Mouse (Mus musculus) hindbrain, embryonic 11.5 days (tissue): ENCODE data around the gene Pabpn1l. TPM values are rescaled to one million over a fixed set of nuclear protein-coding genes. Genes with fewer than 3 reads are reported as not detected.
"Not testable (repeated sequence)": the region's sequence is repeated elsewhere in the genome, so short reads cannot be mapped to it uniquely, and the experiment has no call there.

Experiments
- ATAC-seq: fragments of 200-750 bp; cut with Nextera tagmentation; 2 replicates; pipeline ENCODE4 v1.8.0; 2017; ENCODE audit warnings: mild to moderate bottlenecking, moderate TSS enrichment, moderate library complexity; ENCODE audit not compliant: low FRiP score
- DNase-seq: peaks from one replicate; pipeline ENCODE4 v3.0.0-alpha.2; 2015; ENCODE audit warnings: low spot score
- H3K27ac ChIP-seq: fragments of 300-500 bp; sonication (generic); 2 replicates; pipeline ENCODE4 v1.5.1; 2014; ENCODE audit warnings: mild to moderate bottlenecking, low read depth, low read length
- H3K27me3 ChIP-seq: fragments of 300-500 bp; sonication (generic); 2 replicates; pipeline ENCODE4 v1.6.1; 2014; ENCODE audit warnings: mild to moderate bottlenecking, low read length, moderate library complexity, mixed read lengths; ENCODE audit not compliant: control insufficient read depth, insufficient read depth
- H3K36me3 ChIP-seq: fragments of 300-500 bp; sonication (generic); 2 replicates; pipeline ENCODE4 v1.6.1; 2014; ENCODE audit warnings: mild to moderate bottlenecking, low read length, moderate library complexity, mixed read lengths; ENCODE audit not compliant: control insufficient read depth, insufficient read depth
- H3K4me1 ChIP-seq: fragments of 300-500 bp; sonication (generic); replicated peaks from 2 replicates; pipeline ENCODE4 v1.6.1; 2014; ENCODE audit warnings: low read length, mixed read lengths; ENCODE audit not compliant: control insufficient read depth, insufficient read depth
- H3K4me2 ChIP-seq: fragments of 300-500 bp; sonication (generic); replicated peaks from 2 replicates; pipeline ENCODE4 v1.6.1; 2014; ENCODE audit warnings: mild to moderate bottlenecking, low read depth, low read length
- H3K4me3 ChIP-seq: fragments of 300-500 bp; sonication (generic); 2 replicates; pipeline ENCODE4 v1.5.1; 2014; ENCODE audit warnings: low read depth, low read length
- H3K9ac ChIP-seq: fragments of 300-500 bp; sonication (generic); 2 replicates; pipeline ENCODE4 v1.6.1; 2014; ENCODE audit warnings: low read depth, low read length
- H3K9me3 ChIP-seq: fragments of 300-500 bp; sonication (generic); 2 replicates; pipeline ENCODE4 v1.6.1; 2016; ENCODE audit warnings: low read length; ENCODE audit not compliant: control insufficient read depth
- WGBS: fragments of 180-500 bp; shearing (Covaris S2); extraction: QIAGEN DNeasy Blood & Tissue Kit; methylation state at CpG from one replicate; pipeline ENCODE4 v1.1.7; 2014; 5-methylcytosine and 5-hydroxymethylcytosine counted together
- polyA plus RNA-seq: library from polyadenylated mRNA; unstranded; fragments of >200 nt; fragmentation: Nextera tagmentation; extraction: Ambion mirVana; gene quantifications from 2 replicates; pipeline ENCODE4 v1.2.1, GENCODE M21; 2014

Gene Pabpn1l
- polyA plus RNA-seq, 1 experiment from 2014 or later, result not detected

DNA sequence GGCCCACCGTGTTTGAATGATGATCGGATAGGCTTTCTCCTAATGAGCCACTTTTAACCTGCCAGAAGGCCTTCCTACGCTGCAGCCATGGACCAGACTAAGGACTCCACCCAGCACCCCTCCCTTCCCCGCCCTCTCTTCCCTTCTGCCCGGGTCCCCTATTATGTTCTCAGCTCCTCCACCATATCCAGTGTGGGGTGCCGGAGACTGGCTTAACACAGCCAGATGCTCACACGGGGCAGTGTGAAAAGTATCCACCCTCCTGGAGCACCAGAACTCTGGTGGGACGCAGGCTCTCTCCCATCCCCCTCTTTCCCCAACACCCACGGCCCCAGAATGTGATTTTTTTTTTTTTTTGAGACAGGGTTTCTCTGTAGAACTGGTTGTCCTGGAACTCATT is 49.0 kb downstream of the Pabpn1l start:
- ATAC-seq (no peak), DNase-seq (no peak)
- Histone ChIP-seq H3K4me2 (no peak overlapping the region), H3K9me3 (no peaks in the 10 kb centered on the region), H3K27ac (no peak overlapping the region), H3K4me3 (no peak overlapping the region), H3K4me1 (peaks cover 15% of the 10 kb centered on the region), H3K36me3 (peaks cover 14% of the 10 kb centered on the region), H3K27me3 (no peaks in the 10 kb centered on the region), H3K9ac (no peak overlapping the region)
- 56% methylated on average over 9 of the region's 9 CpGs for WGBS

DNA sequence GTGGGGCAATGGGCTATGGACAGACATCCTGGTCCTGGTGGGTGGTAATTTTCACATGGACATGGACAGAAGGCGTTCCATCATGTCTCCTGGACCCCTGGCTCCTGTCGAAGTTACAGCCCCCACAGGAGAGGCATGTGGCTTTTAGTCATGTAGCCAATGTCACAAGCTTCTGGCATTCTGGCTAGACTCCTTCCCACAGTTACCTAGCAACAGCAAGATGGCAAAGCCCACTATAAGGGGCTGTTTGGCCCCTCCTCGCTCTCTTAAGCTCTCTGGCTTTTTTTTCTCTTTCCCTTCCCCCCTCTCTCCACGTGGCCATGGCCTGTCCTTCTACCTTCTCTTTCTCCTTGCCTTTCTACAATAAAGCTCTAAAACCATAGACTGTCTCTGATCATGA is 49.4 kb downstream of the Pabpn1l start:
- not testable (repeated sequence) for H3K9ac ChIP-seq, H3K4me2 ChIP-seq, DNase-seq, H3K27ac ChIP-seq, H3K9me3 ChIP-seq, H3K27me3 ChIP-seq, H3K4me3 ChIP-seq, ATAC-seq
- peaks cover 14% of the 10 kb centered on the region for H3K36me3 ChIP-seq
- H3K4me1 ChIP-seq, result peaks cover 15% of the 10 kb centered on the region
- 40% methylated on average over 4 of the region's 4 CpGs for WGBS

DNA sequence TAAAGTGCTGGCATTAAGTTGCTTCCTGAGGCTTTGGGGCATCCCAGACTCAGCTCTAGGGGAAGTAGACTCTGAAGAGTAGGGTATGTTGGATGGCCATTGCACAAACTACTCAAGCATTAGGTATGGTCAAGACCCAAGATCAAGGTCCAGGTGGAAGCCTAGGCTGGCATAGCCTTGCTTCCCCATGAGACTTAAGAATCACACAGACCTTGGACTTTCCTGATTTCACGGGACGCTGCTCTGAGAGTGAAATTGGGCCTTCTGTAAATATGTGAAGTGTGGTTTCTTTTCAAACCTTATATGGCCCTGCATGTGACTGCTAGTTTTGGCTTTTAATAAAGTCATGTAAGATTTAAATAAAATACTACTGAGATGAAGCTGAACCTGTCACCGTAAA is 49.8 kb downstream of the Pabpn1l start:
- Histone ChIP-seq H3K27me3 (no peaks in the 10 kb centered on the region), H3K4me1 (peaks cover 15% of the 10 kb centered on the region), H3K9me3 (no peaks in the 10 kb centered on the region), H3K4me2 (no peak overlapping the region), H3K27ac (no peak overlapping the region), H3K4me3 (no peak overlapping the region), H3K9ac (no peak overlapping the region), H3K36me3 (peaks cover 14% of the 10 kb centered on the region)
- ATAC-seq, result no peak
- WGBS, result 92% methylated on average over 3 of the region's 3 CpGs
- no peak for DNase-seq

DNA sequence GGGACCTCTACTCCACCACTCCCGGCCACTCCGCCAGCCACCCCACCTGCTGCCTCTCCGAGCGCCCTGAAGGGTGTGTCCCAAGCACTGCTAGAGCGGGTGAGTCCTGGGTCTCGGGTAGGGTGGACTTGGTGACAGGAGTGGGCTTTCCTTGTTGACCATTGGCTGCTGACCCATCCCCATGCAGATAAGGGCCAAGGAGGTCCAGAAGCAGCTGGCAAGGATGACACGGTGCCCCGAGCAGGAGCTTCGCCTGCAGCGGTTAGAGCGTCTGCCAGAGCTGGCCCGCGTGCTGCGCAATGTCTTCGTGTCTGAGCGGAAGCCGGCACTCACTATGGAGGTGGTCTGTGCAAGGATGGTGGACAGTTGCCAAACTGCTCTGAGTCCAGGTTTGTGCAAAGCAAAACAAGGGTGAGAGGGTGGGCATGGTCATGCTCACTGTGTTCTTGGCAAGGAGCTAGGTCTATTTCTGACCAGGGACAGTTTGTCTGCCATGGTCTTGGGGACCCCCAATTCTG is 50.7 kb downstream of the Pabpn1l start:
- H3K4me2 ChIP-seq, result no peak overlapping the region
- 96% methylated on average over 17 of the region's 17 CpGs for WGBS
- ATAC-seq, result no peak
- no peak overlapping the region for H3K27ac ChIP-seq
- H3K9ac ChIP-seq, result no peak overlapping the region
- peaks cover 14% of the 10 kb centered on the region for H3K36me3 ChIP-seq
- H3K4me3 ChIP-seq, result no peak overlapping the region
- no peaks in the 10 kb centered on the region for H3K27me3 ChIP-seq
- H3K4me1 ChIP-seq, result peaks cover 19% of the 10 kb centered on the region
- no peak for DNase-seq
- no peaks in the 10 kb centered on the region for H3K9me3 ChIP-seq

DNA sequence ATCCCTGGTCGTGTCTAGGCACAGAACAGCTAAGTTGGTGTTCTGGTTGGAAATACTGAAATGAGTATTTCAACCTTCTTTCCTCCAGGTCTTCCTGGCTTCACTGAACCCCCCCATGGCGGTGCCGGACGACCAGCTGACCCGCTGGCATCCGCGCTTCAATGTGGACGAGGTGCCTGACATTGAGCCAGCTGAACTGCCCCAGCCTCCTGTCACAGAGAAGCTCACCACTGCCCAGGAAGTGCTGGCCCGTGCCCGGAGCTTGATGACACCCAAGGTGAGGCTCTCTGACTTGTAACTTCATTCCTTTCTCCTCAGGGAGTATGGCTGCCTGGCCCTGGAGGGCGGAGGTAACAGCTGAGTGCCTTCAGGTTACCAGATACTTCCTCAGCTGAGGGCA is 51.4 kb downstream of the Pabpn1l start:
- 91% methylated on average over 11 of the region's 11 CpGs for WGBS
- H3K4me1 ChIP-seq, result peaks cover 22% of the 10 kb centered on the region

DNA sequence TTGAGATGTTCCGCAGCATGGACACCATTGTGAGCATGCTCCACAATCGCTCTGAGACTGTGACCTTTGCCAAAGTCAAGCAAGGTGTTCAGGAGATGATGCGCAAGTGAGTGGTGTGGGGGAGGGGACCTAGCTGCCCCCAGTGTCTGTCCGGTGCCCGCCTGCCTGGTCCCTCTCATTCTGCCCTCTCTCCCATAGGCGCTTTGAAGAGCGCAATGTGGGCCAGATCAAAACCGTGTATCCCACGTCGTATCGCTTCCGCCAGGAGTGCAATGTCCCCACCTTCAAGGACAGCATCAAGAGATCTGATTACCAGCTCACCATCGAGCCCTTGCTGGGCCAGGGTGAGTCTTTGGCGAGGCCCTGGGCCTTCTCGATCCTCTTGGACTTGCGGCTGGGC is 52.5 kb downstream of the Pabpn1l start:
- H3K27ac ChIP-seq, result no peak overlapping the region
- ATAC-seq (no peak), DNase-seq (no peak)
- peaks cover 14% of the 10 kb centered on the region for H3K36me3 ChIP-seq
- WGBS, result 96% methylated on average over 16 of the region's 16 CpGs
- H3K9ac ChIP-seq, result no peak overlapping the region
- H3K4me1 ChIP-seq, result peaks cover 17% of the 10 kb centered on the region
- no peak overlapping the region for H3K4me2 ChIP-seq
- no peaks in the 10 kb centered on the region for H3K27me3 ChIP-seq
- H3K9me3 ChIP-seq, result no peaks in the 10 kb centered on the region
- H3K4me3 ChIP-seq, result no peak overlapping the region

More for the DNA sequence above, 51.4 kb downstream of the Pabpn1l start:
- Histone ChIP-seq H3K9ac (no peak overlapping the region), H3K9me3 (no peaks in the 10 kb centered on the region), H3K4me3 (no peak overlapping the region), H3K27ac (no peak overlapping the region), H3K27me3 (no peaks in the 10 kb centered on the region), H3K4me2 (no peak overlapping the region), H3K36me3 (peaks cover 14% of the 10 kb centered on the region)
- ATAC-seq (no peak), DNase-seq (no peak)

Other genes starting within 250 kb of the Pabpn1l start
- 38.4 and 38.6 TPM in 2 replicates for gene Zc3h18, start 246.1 kb downstream of the Pabpn1l start, polyA plus RNA-seq
- not detected in 2 replicates for gene Il17c, start 200.7 kb downstream of the Pabpn1l start, polyA plus RNA-seq
- 52.7 and 53.4 TPM in 2 replicates for gene Cyba, start 189.8 kb downstream of the Pabpn1l start, polyA plus RNA-seq
- gene Mvd, start 179.3 kb downstream of the Pabpn1l start, polyA plus RNA-seq, result 46.3 and 49.2 TPM in 2 replicates
- not detected in 2 replicates for gene Snai3, start 162.0 kb downstream of the Pabpn1l start, polyA plus RNA-seq
- gene Rnf166, start 146.7 kb downstream of the Pabpn1l start, polyA plus RNA-seq, result 24.2 and 27.6 TPM in 2 replicates
- gene Ctu2, start 146.6 kb downstream of the Pabpn1l start, polyA plus RNA-seq, result 65.6 and 67.5 TPM in 2 replicates
- 5.2 and 5.3 TPM in 2 replicates for gene Piezo1, start 71.4 kb downstream of the Pabpn1l start, polyA plus RNA-seq
- gene Cdt1, start 54.7 kb downstream of the Pabpn1l start, polyA plus RNA-seq, result 19.8 and 21.3 TPM in 2 replicates
- 194 and 206 TPM in 2 replicates for gene Aprt, start 45.8 kb downstream of the Pabpn1l start, polyA plus RNA-seq
- 4.7 and 6.2 TPM in 2 replicates for gene Galns, start 11.3 kb downstream of the Pabpn1l start, polyA plus RNA-seq
- 48.3 and 60.2 TPM in 2 replicates for gene Trappc2l, start 11.1 kb downstream of the Pabpn1l start, polyA plus RNA-seq
- 7.3 and 8.9 TPM in 2 replicates for gene Cbfa2t3, start 76.4 kb upstream of the Pabpn1l start, polyA plus RNA-seq
- gene Acsf3, start 152.7 kb upstream of the Pabpn1l start, polyA plus RNA-seq, result 11.5 and 15.4 TPM in 2 replicates
- 0.86 and 1.7 TPM in 2 replicates for gene Cdh15, start 225.2 kb upstream of the Pabpn1l start, polyA plus RNA-seq